Mouse (Mus musculus): Measurements from ENCODE around the gene Exo5. TPM values are rescaled to one million over a fixed set of nuclear protein-coding genes. Genes with fewer than 3 reads are reported as not detected.

Exo5 gene
- total RNA-seq (2017), result 6.7 to 14.7 TPM (median 12.3 TPM) in 3 replicates

DNA sequence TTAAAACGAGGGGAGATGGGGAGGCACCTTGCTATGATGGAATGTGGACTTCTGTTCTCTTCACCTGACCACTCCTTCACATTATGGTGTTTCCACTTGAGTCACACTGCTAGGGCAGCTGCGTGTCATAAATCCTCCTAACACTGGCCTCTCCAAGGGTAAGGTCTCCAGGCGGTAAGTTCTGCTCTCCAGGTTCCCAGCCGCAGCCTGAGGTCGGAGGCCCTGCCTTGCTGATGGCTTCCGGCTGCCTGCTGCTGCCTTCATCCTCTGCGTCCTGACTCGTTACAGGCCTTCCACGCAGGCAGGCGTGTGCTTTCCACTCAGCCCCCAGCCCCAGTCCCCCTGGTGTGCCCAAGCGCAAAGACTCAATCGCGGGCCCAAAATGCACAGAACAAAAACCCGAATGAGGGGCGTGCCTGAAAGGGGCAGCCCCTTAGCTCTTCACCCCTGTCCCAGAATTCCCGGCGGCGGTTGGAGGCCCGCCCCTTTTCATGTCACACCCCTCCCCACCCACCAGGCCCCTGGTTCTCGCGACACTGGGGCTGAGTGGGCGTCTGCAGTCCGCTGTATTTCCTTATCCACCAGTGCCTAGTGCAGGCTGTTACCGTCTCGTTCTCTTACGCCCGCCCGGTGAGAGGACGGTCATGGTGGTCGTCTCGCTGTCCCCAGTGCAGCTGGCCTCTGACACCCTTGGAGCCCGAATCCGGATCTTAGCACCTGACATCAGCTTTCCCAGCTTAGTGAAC lies at the start of gene Exo5:
Exo5 (minus strand) TSS at position 464 of the 746 bp plus-strand sequence.
- peak; percentile 95 for ATAC-seq (replicated peaks; ENCODE audit: insufficient number of reproducible peaks, low FRiP score, low TSS enrichment, poor library complexity, severe bottlenecking)

DNA sequence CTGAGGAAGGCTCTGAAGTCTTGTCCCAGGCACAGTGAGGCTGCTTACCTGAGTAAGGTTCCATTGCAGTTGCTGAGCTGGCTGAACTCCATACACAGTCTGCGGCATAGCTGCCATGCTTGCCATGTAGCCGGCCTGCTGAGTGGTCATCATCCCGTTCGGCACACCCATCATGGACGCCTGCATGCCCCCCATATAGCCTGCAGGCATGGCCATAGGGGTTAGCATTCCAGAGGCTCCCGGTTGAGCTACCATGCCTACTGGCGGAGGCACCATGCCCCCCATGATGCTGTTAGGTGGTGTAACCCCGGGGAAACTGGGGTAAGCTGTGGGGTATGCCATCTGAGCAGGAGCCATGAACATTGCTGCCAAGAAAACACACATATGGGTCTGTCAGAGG lies 47.0 kb upstream of the Exo5 start:
- no peak for ATAC-seq (replicated peaks; ENCODE audit: insufficient number of reproducible peaks, low FRiP score, low TSS enrichment, poor library complexity, severe bottlenecking)

DNA sequence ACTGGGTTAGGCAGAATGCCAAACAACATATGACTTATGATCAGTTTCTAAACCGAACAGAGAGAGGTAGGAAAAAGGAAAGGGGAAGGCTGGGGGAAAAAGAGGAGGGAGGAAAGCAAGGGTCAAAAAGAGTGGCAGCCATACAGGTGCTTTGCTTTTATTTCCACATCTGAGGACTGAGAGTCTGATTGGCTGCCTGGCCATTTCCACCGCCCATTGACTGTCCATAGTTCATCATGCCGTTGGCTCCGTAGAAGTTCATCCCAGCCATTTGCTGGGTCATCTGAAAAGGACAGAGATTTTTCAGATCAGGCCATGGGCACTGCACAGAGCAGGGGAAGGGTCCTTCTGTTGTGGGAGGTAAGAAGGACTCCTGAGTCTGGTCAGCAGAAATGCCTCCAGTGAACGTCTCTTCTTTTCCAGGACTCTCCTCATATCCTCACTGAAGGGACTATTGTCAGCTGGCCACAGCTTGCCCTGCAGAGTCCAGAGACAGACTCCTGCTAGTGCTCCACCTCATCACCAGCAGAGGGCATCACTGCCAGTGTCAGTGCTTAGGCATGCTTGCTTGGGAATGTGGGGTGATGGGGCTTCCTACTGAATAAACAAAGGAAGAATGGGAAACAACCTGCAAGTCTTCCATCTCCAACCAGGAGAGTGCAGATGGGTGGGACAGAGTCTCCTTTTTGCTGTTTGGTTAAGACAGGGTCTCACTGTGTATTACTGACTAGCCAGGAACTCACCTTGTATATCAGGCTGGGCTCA lies 44.7 kb upstream of the Exo5 start:
- no peak for ATAC-seq (replicated peaks; ENCODE audit: insufficient number of reproducible peaks, low FRiP score, low TSS enrichment, poor library complexity, severe bottlenecking)

DNA sequence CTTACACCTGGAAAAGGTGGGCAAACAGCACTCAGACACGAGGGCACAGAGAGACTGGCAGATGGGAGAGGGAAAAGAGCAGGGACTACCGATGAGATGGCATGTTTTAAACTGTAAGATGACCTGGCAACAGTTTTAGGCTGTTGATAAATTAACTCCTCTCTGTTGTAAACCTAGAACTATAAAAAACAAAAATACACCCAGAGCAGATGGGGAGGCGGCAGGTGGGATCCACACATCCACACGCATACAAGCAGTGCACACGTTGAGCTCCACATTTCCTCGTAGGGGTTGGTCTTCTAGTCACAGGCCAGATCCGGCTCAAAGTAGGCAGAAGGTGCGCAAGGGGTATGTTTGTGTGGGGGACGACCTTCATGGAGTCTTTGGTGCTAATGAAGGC lies 43.7 kb upstream of the Exo5 start:
- ATAC-seq (replicated peaks; ENCODE audit: insufficient number of reproducible peaks, low FRiP score, low TSS enrichment, poor library complexity, severe bottlenecking), result no peak

DNA sequence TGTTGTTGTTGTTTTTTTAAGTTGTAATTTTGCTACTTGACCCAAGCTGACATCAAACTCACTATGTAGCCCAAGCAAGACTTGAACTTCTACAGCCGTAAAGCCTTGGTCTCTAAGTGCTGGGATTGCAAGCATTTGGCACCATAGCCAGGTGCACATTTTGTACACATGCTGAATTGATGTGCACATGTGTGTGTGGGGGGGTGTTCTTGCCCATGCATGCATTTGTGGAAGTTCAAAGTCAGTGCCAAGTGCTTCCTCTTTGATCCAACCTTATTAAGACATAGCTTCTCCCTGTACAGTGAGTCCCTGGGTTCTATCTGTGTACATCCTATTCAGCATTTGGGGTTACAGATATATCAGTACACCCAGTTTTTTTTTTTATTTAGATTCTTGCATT lies 30.8 kb upstream of the Exo5 start:
- ATAC-seq (replicated peaks; ENCODE audit: insufficient number of reproducible peaks, low FRiP score, low TSS enrichment, poor library complexity, severe bottlenecking), result peak; percentile 32; the same call in 1 of the 2 replicates

DNA sequence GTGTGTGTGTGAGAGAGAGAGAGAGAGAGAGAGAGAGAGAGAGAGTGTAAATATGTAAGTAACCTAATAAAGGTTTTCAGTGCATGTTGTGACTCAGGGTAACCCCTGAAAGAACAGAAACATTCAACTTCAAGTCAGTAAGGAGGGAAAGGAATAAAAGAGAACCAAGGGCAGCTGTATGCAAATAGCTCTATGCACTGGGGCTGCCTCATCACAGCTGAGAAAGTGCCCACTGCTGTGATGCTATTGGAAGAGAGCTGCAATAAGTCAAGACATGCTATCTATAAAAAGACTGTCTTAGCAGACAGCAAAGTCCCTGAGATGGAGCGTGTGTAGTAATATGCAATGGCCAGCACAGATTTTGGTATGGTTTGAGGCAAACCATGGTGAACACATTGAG lies 28.9 kb upstream of the Exo5 start:
- ATAC-seq (replicated peaks; ENCODE audit: insufficient number of reproducible peaks, low FRiP score, low TSS enrichment, poor library complexity, severe bottlenecking), result no peak

DNA sequence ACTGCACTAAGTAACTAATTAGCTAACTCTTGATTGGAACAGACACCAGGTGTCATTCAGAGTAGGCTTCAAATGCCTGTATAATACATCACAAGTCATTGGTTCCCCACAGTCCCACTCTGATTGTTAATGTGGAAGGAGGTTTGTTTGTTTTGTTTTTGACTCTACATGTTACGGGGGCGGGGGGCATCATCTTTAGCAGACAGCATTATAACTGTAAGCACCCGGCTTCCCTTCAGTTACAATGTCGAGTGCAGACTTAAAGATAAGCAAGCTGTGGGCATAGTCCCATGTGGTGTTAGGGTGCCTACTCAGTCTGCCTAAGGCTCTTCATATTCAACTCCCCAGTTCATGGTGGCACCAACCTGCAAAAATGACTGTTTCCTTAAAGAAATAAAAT lies 28.2 kb upstream of the Exo5 start:
- ATAC-seq (replicated peaks; ENCODE audit: insufficient number of reproducible peaks, low FRiP score, low TSS enrichment, poor library complexity, severe bottlenecking), result no peak

DNA sequence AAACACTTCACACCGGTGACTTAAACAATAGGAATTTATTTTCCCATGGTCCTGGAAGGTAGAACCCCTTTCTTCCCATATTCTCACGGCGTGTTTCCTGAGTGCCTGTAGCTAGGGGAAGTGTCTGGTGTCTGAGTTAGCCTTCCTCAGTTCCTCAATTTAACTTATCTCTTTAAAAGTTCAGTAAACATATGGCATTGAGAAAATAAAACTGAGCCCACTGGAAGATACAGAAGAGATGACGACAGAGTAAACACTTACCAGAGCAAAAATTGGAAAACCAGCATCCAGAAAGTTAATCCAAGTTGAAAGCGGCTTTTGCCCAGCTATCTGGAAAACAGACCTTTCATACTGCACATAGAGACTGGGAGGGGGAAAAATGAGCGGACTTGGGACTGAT lies 27.3 kb upstream of the Exo5 start:
- no peak for ATAC-seq (replicated peaks; ENCODE audit: insufficient number of reproducible peaks, low FRiP score, low TSS enrichment, poor library complexity, severe bottlenecking)

DNA sequence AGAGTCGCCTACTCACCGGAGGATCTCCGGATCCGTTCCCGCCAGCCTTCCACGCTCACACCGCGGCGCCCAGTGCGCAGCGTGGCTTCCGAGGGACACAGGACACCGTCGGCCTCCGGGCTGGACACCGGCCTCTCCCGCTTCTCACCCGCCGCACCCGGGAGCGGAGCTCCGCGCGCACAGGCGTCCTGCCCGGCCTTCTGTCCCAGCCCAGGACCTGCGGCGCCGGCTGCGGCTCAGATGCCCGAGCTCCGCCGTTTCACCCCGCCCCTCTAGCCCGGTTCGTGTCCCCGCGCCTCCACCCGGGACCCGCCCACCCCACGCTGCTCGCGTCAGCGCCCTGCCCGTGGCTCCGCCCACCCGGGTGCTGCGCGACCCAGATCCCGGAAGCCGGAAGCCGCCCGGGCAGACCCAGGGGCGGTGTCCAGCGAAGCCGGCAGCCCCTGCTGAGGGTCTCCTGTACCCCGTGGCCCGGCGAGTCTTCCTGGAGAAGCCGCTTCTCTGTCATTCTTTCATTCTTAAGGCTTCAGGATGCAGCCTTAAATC lies 26.7 kb upstream of the Exo5 start, which contains the start of gene Zfp69:
Zfp69 (minus strand) TSS at position 272 of the 546 bp plus-strand sequence.
- ATAC-seq (replicated peaks; ENCODE audit: insufficient number of reproducible peaks, low FRiP score, low TSS enrichment, poor library complexity, severe bottlenecking), result peak; percentile 62

DNA sequence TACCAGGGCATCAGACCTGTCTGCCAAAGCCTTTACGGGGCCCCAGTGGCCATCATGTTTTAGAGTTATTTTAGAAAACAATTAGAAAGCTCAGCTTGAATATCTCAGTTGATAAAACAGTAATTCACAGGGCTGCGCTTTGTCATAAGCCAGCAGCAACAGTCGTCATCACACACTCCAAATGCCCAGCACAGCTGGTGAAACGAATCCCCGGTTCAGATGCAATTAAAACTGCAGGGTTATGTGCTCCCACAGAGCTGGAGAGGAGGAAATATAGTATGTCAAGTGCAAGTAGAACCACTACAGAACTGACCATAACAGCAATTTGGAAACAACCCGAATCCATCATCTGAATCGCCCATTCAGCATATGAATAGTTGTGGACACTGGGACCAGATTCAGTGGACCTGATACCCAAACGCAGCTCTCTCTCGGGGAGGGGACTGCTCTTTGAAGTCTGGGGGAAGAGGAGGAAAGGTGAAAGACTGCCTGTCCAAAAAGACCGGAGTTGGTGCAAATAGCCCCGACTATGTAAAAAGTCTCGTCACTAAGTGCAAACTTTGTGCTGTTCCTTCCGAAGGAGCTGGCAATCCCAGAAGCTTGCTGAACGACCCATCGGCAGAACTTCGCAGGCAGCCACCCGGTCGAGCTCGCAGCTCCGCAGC lies 26.1 kb upstream of the Exo5 start:
- ATAC-seq (replicated peaks; ENCODE audit: insufficient number of reproducible peaks, low FRiP score, low TSS enrichment, poor library complexity, severe bottlenecking), result no peak

DNA sequence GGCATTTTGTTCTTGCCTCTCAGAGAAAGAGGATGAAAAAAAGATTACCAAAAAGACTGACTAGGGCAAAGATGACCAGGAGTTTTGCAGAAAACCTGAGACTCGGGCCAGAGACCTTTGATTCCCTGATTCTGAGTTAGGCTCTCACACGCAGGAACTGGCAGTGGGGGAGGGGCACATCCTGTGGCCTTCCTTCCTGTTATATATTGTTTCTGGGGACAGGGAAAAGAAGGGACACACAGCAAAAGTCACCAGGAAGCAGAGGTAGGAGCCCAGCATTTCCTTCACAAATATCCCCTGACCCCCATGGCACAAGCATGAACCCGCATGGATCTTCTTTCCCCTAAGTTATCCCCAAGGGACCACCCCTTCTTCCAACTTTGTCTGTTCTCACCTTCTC lies 24.1 kb upstream of the Exo5 start:
- no peak for ATAC-seq (replicated peaks; ENCODE audit: insufficient number of reproducible peaks, low FRiP score, low TSS enrichment, poor library complexity, severe bottlenecking)

DNA sequence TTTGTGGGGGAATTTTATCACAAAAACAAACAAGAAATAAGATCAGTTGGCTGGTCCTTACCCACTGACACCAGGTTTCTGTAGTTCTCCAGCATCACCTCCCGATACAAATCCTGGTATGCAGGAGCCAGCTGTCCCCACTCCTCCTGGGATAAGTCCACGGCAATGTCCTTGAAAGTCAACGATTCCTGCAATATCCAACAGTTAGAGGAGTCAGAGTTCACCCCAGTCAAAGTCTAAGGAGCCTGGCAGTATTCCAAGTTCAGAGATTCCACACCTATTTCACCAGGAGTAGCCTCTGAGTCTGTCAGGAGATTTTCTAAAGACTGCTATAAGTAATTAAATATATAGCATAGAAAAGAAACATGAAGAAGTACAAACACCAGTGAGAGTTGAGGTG lies 10.2 kb upstream of the Exo5 start:
- no peak for ATAC-seq (replicated peaks; ENCODE audit: insufficient number of reproducible peaks, low FRiP score, low TSS enrichment, poor library complexity, severe bottlenecking)

DNA sequence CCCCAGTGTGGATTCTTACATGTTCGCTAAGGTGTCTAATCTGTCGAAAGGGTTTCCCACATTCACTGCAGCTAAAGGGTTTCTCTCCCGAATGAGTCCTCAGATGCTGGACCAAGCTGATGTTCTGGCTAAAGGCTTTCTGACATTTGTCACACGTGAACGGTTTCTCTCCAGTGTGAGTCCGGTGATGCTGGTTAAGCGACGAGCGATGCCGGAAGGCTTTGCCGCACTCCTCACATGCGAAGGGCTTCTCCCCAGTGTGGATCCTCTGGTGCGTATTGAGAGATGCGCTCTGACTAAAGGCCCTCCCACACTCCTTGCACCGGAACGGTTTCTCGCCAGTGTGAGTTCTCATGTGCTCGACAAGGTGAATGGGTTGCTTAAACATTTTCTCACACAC lies 5.9 kb upstream of the Exo5 start:
- no peak for ATAC-seq (replicated peaks; ENCODE audit: insufficient number of reproducible peaks, low FRiP score, low TSS enrichment, poor library complexity, severe bottlenecking)

DNA sequence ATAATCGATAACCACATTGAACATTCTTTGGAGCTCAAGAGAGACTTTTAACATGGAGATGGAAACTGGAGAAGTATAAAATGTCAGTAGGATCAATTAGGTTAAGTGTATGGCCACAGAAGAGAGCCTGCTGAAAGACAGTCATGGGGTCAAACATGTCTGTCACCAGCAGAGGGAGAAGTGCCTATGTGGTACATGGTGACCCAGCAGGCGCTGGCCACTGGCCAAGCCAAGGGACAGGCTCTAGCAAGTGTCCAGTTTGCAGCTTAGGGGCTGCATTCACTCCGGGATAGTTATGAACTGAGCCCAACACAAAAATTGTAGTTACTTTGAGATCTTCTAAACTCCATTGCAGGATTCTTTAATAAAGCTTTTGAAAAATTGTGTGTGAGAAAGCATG lies 3.9 kb upstream of the Exo5 start:
- ATAC-seq (replicated peaks; ENCODE audit: insufficient number of reproducible peaks, low FRiP score, low TSS enrichment, poor library complexity, severe bottlenecking), result no peak

DNA sequence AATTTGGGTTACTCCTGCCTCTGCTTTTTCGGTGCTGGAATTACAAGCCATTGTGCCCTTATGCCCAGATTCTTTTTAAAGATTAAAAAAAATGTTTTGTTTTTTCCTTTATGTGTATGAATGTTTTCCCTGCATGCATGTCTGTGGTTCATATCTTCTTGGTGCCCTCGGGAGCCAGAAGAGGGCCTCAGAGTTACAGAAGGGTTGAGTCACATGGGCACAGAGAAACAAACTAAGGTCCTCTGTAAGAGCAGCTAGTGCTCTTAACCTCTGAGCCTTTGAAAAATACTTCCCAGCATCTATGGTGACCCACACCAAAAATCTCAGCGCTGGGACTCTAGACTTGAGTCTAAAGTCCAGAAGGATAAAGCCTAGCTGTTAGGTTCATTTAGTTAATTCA lies 569 bp upstream of the Exo5 start:
- peak; percentile 47; the same call in 1 of the 2 replicates for ATAC-seq (replicated peaks; ENCODE audit: insufficient number of reproducible peaks, low FRiP score, low TSS enrichment, poor library complexity, severe bottlenecking)

DNA sequence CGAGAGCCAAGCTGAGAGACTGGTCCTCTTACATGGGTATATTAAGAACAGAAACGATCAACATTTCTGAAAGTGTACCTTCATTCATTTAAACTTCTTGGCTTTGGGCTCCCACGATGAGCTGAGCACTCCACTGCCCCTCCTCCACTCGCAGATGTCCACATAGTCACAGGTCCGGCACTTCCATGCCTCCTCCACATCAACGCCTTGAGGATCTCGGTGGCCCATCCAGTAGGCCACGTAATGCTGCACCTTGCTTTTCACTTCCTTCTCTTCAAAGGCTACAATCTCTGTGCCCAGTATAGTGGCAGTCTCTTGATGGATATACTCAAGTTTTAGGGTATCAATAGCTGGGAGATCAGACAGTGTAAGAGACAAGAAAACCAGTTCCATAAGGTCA lies 3.4 kb downstream of the Exo5 start:
- ATAC-seq (replicated peaks; ENCODE audit: insufficient number of reproducible peaks, low FRiP score, low TSS enrichment, poor library complexity, severe bottlenecking), result no peak

DNA sequence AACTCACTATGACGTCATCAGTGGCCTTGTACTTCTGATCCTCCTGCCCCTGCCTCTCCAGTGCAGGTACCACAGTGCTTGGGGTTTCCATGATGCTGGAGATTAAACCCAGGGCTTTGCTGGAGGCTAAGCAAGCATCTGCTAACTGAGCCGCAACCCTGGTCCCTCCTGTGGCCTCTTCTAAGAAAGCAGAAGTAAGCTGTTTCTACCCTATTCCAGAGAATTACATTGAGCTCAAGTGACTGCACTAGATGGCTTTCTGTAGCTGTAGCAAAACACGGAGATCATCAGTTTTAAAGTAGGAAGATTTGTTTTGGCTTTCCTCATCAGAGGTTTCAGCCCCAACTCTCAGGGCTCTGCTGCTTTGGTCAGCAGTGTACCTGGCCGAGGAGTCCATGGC lies 10.3 kb downstream of the Exo5 start:
- no peak for ATAC-seq (replicated peaks; ENCODE audit: insufficient number of reproducible peaks, low FRiP score, low TSS enrichment, poor library complexity, severe bottlenecking)

DNA sequence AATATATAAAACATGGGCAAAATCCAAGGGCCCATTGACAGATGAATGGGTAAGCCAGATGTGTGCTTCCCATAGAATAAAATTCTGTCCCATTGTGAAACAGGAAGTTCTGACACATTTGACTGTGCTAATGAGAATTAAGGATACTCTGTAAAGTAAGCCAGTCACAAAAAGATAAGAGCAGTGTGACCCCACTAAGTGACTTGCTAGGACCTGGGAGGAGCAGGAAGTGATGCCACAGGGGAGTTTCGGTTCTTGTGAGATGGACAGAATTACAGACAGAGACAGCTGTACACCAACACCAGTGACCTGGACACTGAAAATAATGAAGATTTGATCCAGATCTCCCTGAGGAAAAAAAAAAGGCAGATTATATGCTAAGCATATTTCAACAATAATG lies 11.0 kb downstream of the Exo5 start:
- ATAC-seq (replicated peaks; ENCODE audit: insufficient number of reproducible peaks, low FRiP score, low TSS enrichment, poor library complexity, severe bottlenecking), result no peak

DNA sequence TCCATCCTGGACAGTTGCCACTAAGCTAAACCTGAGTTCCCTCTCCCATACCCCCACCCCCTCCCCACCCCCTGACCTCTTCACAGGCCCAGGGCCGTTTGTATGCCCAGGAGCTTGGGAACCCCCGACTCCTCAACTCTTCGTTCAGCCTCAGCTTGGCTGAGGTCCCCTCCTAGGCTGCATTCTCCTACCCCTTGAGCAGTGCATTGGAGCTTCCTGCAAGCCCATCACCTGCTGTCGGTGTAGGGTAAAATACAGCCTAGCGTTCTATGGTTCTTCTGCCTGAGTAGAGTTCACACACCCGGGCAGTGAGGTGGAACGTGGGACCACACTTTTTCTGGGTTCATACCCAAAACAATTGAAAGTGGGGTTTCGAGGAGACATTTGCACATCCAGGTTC lies 11.4 kb downstream of the Exo5 start:
- ATAC-seq (replicated peaks; ENCODE audit: insufficient number of reproducible peaks, low FRiP score, low TSS enrichment, poor library complexity, severe bottlenecking), result no peak

Measured in monocyte, adult 5-6 weeks (primary cell).